Mouse (Mus musculus) small intestine, adult 2 months (tissue): ENCODE data around the gene Pramel1. TPM values are rescaled to one million over a fixed set of nuclear protein-coding genes. Genes with fewer than 3 reads are reported as not detected.

Source experiments
- H3K27ac ChIP-seq: fragments of 200-500 bp; 2 replicates; pipeline ENCODE4 v1.5.1; 2012; ENCODE audit warnings: low read depth, low read length, control low read depth, inconsistent platforms; ENCODE audit not compliant: insufficient read depth
- H3K27me3 ChIP-seq: fragments of 200-500 bp; 2 replicates; pipeline ENCODE4 v1.6.1; 2012; ENCODE audit warnings: mild to moderate bottlenecking, moderate library complexity, low read length, inconsistent platforms; ENCODE audit not compliant: control insufficient read depth, insufficient read depth
- H3K36me3 ChIP-seq: fragments of 200-500 bp; 2 replicates; pipeline ENCODE4 v1.6.1; 2012; ENCODE audit warnings: mild to moderate bottlenecking, low read length, control low read depth, inconsistent platforms; ENCODE audit not compliant: control insufficient read depth, insufficient read depth
- H3K4me1 ChIP-seq: fragments of 200-500 bp; 2 replicates; pipeline ENCODE4 v1.6.1; 2012; ENCODE audit warnings: low read length, inconsistent platforms, mixed read lengths; ENCODE audit not compliant: control insufficient read depth, insufficient read depth, insufficient read length
- H3K4me3 ChIP-seq: fragments of 200-500 bp; 2 replicates; pipeline ENCODE4 v1.5.1; 2012; ENCODE audit warnings: low read depth, mild to moderate bottlenecking, control low read depth, inconsistent platforms, low read length, moderate library complexity
- CTCF ChIP-seq: fragments of 200-500 bp; IDR thresholded peaks from 2 replicates; pipeline ENCODE4 v1.5.1; 2012; ENCODE audit warnings: low read depth, mild to moderate bottlenecking, control low read depth, inconsistent platforms, low read length, moderate library complexity, mixed read lengths; ENCODE audit not compliant: insufficient replicate concordance, insufficient read length; ENCODE audit errors: extremely low read depth
- POLR2A ChIP-seq: fragments of 200-500 bp; IDR thresholded peaks from 2 replicates; pipeline ENCODE4 v1.6.1; 2012; ENCODE audit warnings: low read depth, mild to moderate bottlenecking, control low read depth, inconsistent platforms, low read length, moderate library complexity
- WGBS: fragments of 180-500 bp; shearing (Covaris S2); methylation state at CpG from one replicate; pipeline ENCODE4 v1.1.7; 2018; 5-methylcytosine and 5-hydroxymethylcytosine counted together
- polyA plus RNA-seq: library from polyadenylated mRNA; depleted of rRNA; stranded (reverse); fragments of >200 nt; gene quantifications from 2 replicates; pipeline ENCODE4 v1.2.3, GENCODE M21; 2012

The Pramel1 gene
- polyA plus RNA-seq, 1 experiment, result not detected

- no peak for TF ChIP-seq CTCF
- no peak for TF ChIP-seq POLR2A
- H3K27ac ChIP-seq, result no peak overlapping the region
- H3K27me3 ChIP-seq, result no peaks in the 10 kb centered on the region
- H3K4me1 ChIP-seq, result no peaks in the 10 kb centered on the region
- H3K4me3 ChIP-seq, result no peak overlapping the region
- H3K36me3 ChIP-seq, result no peaks in the 10 kb centered on the region
- WGBS, result 43% methylated on average over 15 of the region's 15 CpGs
Observed at GRCm38 (mm10) chr4:143366415-143367041, 27.7 kb upstream of the Pramel1 start.

DNA sequence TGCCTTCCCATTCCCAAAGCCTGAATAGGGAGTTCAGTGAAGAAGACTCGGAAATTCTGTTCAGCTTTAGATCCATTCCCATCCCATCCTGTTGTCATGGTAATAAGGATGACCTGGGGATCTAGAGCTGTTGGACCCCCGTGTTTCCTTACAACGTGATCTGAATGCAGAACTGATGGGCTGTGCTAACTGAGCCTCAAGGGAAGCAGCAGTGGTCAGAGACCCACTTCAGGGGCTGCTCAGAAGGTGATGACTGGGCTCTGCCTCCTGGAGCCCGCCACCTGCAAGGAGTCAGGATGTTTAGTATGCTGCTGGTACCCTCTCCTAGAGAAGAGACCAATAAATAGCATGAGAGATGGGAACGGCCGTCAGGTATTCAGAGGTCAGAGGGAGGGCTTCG lies 14.7 kb upstream of the Pramel1 start:
- Histone ChIP-seq H3K4me3 (no peak overlapping the region), H3K27ac (no peak overlapping the region), H3K36me3 (no peaks in the 10 kb centered on the region), H3K27me3 (no peaks in the 10 kb centered on the region), H3K4me1 (no peaks in the 10 kb centered on the region)
- 41% methylated on average over 7 of the region's 7 CpGs for WGBS
- TF ChIP-seq CTCF (no peak), POLR2A (no peak)

GRCm38 (mm10) chr4:143379931-143380715 lies 14.1 kb upstream of the Pramel1 start:
- Histone ChIP-seq H3K27me3 (no peaks in the 10 kb centered on the region), H3K4me3 (no peak overlapping the region), H3K27ac (no peak overlapping the region), H3K36me3 (no peaks in the 10 kb centered on the region), H3K4me1 (no peaks in the 10 kb centered on the region)
- 32% methylated on average over 15 of the region's 15 CpGs for WGBS
- TF ChIP-seq CTCF (no peak), POLR2A (no peak)

DNA sequence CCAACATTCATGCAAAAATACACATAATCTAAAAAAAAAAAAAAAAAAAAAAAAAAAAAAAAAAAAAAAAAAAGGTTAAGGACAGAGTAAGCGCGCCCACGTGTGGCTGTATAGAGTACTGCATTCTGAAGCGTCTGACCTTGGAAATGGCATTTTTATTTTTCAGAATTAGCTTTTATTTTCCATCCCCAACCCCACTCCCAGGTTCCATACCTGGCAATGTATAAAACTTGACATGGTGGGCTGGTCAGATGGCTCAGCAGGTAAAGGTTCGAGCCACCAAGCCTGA lies 13.6 kb upstream of the Pramel1 start:
- H3K27ac ChIP-seq, result no peak overlapping the region
- H3K4me1 ChIP-seq, result no peaks in the 10 kb centered on the region
- 2% methylated on average over 5 of the region's 5 CpGs for whole genome bisulfite sequencing
- H3K4me3 ChIP-seq, result no peak overlapping the region
- TF ChIP-seq CTCF, result no peak
- TF ChIP-seq POLR2A, result no peak
- no peaks in the 10 kb centered on the region for H3K36me3 ChIP-seq
- no peaks in the 10 kb centered on the region for H3K27me3 ChIP-seq

DNA sequence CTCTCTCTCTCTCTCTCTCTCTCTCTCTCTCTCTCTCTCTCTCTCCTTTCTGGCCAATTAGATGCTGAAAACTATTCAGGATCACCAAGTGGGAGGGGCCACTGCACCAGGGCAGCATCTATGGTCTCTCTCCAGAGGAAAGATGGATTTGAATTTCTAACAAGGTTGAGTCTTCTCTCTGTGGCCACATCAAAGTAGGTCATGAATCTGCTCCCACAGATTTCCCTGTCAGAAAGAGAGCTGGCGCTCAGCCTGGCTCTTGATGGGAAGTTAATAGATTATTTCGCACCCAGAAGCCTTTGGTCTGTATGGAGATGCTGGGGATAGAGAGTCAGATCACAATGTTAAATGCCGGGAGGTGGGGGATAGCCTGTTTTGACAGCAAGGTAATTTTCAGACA lies 12.1 kb upstream of the Pramel1 start:
- H3K4me3 ChIP-seq, result no peak overlapping the region
- no peaks in the 10 kb centered on the region for H3K4me1 ChIP-seq
- H3K36me3 ChIP-seq, result no peaks in the 10 kb centered on the region
- H3K27me3 ChIP-seq, result no peaks in the 10 kb centered on the region
- TF ChIP-seq CTCF (no peak), POLR2A (no peak)
- WGBS, result 76% methylated on average over 3 of the region's 3 CpGs
- H3K27ac ChIP-seq, result no peak overlapping the region

GRCm38 (mm10) chr4:143383646-143384045 lies 10.6 kb upstream of the Pramel1 start:
- no peak overlapping the region for H3K4me3 ChIP-seq
- no peaks in the 10 kb centered on the region for H3K27me3 ChIP-seq
- no peak overlapping the region for H3K27ac ChIP-seq
- TF ChIP-seq CTCF (no peak), POLR2A (no peak)
- H3K36me3 ChIP-seq, result no peaks in the 10 kb centered on the region
- WGBS, result 50% methylated on average over 4 of the region's 4 CpGs
- no peaks in the 10 kb centered on the region for H3K4me1 ChIP-seq

- H3K4me1 ChIP-seq, result no peaks in the 10 kb centered on the region
- TF ChIP-seq POLR2A (no peak), CTCF (no peak)
- H3K36me3 ChIP-seq, result no peaks in the 10 kb centered on the region
- 11% methylated on average over 40 of the region's 43 CpGs for WGBS
- H3K4me3 ChIP-seq, result peak overlapping the region; percentile 40
- H3K27me3 ChIP-seq, result peaks cover 5% of the 10 kb centered on the region; the same call in 1 of the 2 replicates
- no peak overlapping the region for H3K27ac ChIP-seq
Observed at GRCm38 (mm10) chr4:143388955-143389702, 5.1 kb upstream of the Pramel1 start.
